In genomic region chr13:53193713-53194112, GRCm38 (mm10) we compare ENCODE assay signal across 12 mouse cellular contexts.
DNase-seq lines count a peak whose midpoint lies in the region; ATAC-seq lines count a peak whose summit lies in the region.
"Had no signal": no experiment of that assay in that cellular context is flagged by ENCODE, and none has a peak within 500 bp of the region (broad histone marks: within the 10 kb centered on the region; RNA-seq: fewer than 3 reads in every experiment).

No protein-coding gene starts in this region.

- H3K4me3 ChIP-seq in kidney, embryonic 15.5 days (replicated peaks), result no peak overlapping the region
- H3K4me3 ChIP-seq in embryonic facial prominence, embryonic 10.5 days, result no peak overlapping the region
- H3K4me3 ChIP-seq in heart, embryonic 16.5 days (ENCODE audit: low read length), result no peak overlapping the region
- no peak overlapping the region for H3K4me3 ChIP-seq in stomach, embryonic 14.5 days (ENCODE audit: low read depth, low read length)
- H3K4me3 ChIP-seq in midbrain, embryonic 13.5 days (replicated peaks), result no peak overlapping the region
- H3K4me3 ChIP-seq: liver, embryonic 13.5 days had no signal

- WGBS in kidney, embryonic 15.5 days, result 23% methylated on average over 6 of the region's 6 CpGs
- WGBS in embryonic facial prominence, embryonic 10.5 days, result 56% methylated on average over 6 of the region's 6 CpGs
- WGBS in heart, embryonic 16.5 days, result 32% methylated on average over 6 of the region's 6 CpGs
- WGBS in stomach, embryonic 14.5 days, result 28% methylated on average over 6 of the region's 6 CpGs
- 85% methylated on average over 6 of the region's 6 CpGs for whole genome bisulfite sequencing in midbrain, embryonic 13.5 days

- H3K27me3 ChIP-seq in kidney, embryonic 15.5 days, result peaks cover 4% of the 10 kb centered on the region; the same call in 1 of the 2 replicates
- no peaks in the 10 kb centered on the region for H3K27me3 ChIP-seq in embryonic facial prominence, embryonic 10.5 days (replicated peaks; ENCODE audit: low read depth, poor library complexity, severe bottlenecking)
- H3K27me3 ChIP-seq in heart, embryonic 16.5 days (ENCODE audit: control insufficient read depth, insufficient read depth, low read length), result no peaks in the 10 kb centered on the region
- H3K27me3 ChIP-seq in stomach, embryonic 14.5 days (ENCODE audit: control insufficient read depth, insufficient read depth, low read length), result no peaks in the 10 kb centered on the region
- H3K27me3 ChIP-seq in midbrain, embryonic 13.5 days, result 0 out of 2 replicates have a peak, but pooled peaks cover 4% of the 10 kb centered on the region
- H3K27me3 ChIP-seq: liver, embryonic 13.5 days had no signal

- H3K27ac ChIP-seq in kidney, embryonic 15.5 days, result peak overlapping the region; percentile 3
- H3K27ac ChIP-seq in embryonic facial prominence, embryonic 10.5 days (replicated peaks), result peak overlapping the region; percentile 22
- 0 out of 2 replicates have a peak overlapping the region, but pooled peaks have one; percentile 16 for H3K27ac ChIP-seq in heart, embryonic 16.5 days (ENCODE audit: low read length)
- H3K27ac ChIP-seq in stomach, embryonic 14.5 days (ENCODE audit: low read length), result peak overlapping the region; percentile 33; the same call in 1 of the 2 replicates
- no peak overlapping the region for H3K27ac ChIP-seq in midbrain, embryonic 13.5 days
- H3K27ac ChIP-seq: liver, embryonic 13.5 days had no signal

- no peak overlapping the region for H3K9ac ChIP-seq in kidney, embryonic 15.5 days
- no peak overlapping the region for H3K9ac ChIP-seq in heart, embryonic 16.5 days (ENCODE audit: low read length)
- no peak overlapping the region for H3K9ac ChIP-seq in stomach, embryonic 14.5 days (replicated peaks; ENCODE audit: low read depth, low read length)
- no peak overlapping the region for H3K9ac ChIP-seq in midbrain, embryonic 13.5 days (replicated peaks)
- H3K9ac ChIP-seq: forebrain, postnatal 0 days; liver, embryonic 13.5 days had no signal

- ATAC-seq in kidney, embryonic 15.5 days (replicated peaks; ENCODE audit: low FRiP score), result no peak
- 0 out of 2 replicates have a peak, but pooled peaks have one; percentile 1 for ATAC-seq in heart, embryonic 16.5 days (replicated peaks; ENCODE audit: extremely low read depth, insufficient read depth, low FRiP score)
- no peak; the same call in 1 of the 2 replicates for ATAC-seq in stomach, embryonic 14.5 days (ENCODE audit: insufficient number of reproducible peaks, insufficient read depth, low FRiP score, low read depth)
- ATAC-seq in midbrain, embryonic 13.5 days, result no peak
- no peak for ATAC-seq in frontal cortex, adult (ENCODE audit: low TSS enrichment)
- ATAC-seq: forebrain, postnatal 0 days; inflammation-experienced regulatory T-cells, adult 6 months had no signal

- H3K9me3 ChIP-seq in kidney, embryonic 15.5 days (replicated peaks), result no peaks in the 10 kb centered on the region
- no peaks in the 10 kb centered on the region for H3K9me3 ChIP-seq in embryonic facial prominence, embryonic 10.5 days
- H3K9me3 ChIP-seq in heart, embryonic 16.5 days (replicated peaks; ENCODE audit: control insufficient read depth, low read length), result no peaks in the 10 kb centered on the region
- no peaks in the 10 kb centered on the region for H3K9me3 ChIP-seq in stomach, embryonic 14.5 days (ENCODE audit: control insufficient read depth, low read depth, low read length)
- no peaks in the 10 kb centered on the region for H3K9me3 ChIP-seq in midbrain, embryonic 13.5 days
- H3K9me3 ChIP-seq: liver, embryonic 13.5 days had no signal

- H3K36me3 ChIP-seq in kidney, embryonic 15.5 days, result no peaks in the 10 kb centered on the region
- no peaks in the 10 kb centered on the region for H3K36me3 ChIP-seq in embryonic facial prominence, embryonic 10.5 days (replicated peaks)
- H3K36me3 ChIP-seq in heart, embryonic 16.5 days (ENCODE audit: control insufficient read depth, insufficient read depth), result no peaks in the 10 kb centered on the region
- H3K36me3 ChIP-seq in stomach, embryonic 14.5 days (ENCODE audit: control insufficient read depth, insufficient read depth, low read length), result no peaks in the 10 kb centered on the region
- no peaks in the 10 kb centered on the region for H3K36me3 ChIP-seq in midbrain, embryonic 13.5 days
- H3K36me3 ChIP-seq: liver, embryonic 13.5 days had no signal

- H3K4me2 ChIP-seq in kidney, embryonic 15.5 days, result no peak overlapping the region
- H3K4me2 ChIP-seq in heart, embryonic 16.5 days (ENCODE audit: low read depth, low read length), result no peak overlapping the region
- H3K4me2 ChIP-seq in stomach, embryonic 14.5 days (replicated peaks; ENCODE audit: low read depth, low read length), result no peak overlapping the region
- H3K4me2 ChIP-seq in midbrain, embryonic 13.5 days (replicated peaks), result no peak overlapping the region
- H3K4me2 ChIP-seq: liver, embryonic 13.5 days had no signal

- DNase-seq in kidney, postnatal 10 days, result no peak
- DNase-seq in embryonic facial prominence, embryonic 10.5 days (ENCODE audit: low spot score), result no peak
- DNase-seq: cerebellum, adult 8-10 months; forebrain, postnatal 0 days; liver, embryonic 13.5 days; lung, postnatal 4 days had no signal

- peaks cover 59% of the 10 kb centered on the region for H3K4me1 ChIP-seq in kidney, embryonic 15.5 days
- H3K4me1 ChIP-seq in embryonic facial prominence, embryonic 10.5 days, result peaks cover 91% of the 10 kb centered on the region
- peaks cover 15% of the 10 kb centered on the region for H3K4me1 ChIP-seq in heart, embryonic 16.5 days (ENCODE audit: control insufficient read depth, insufficient read depth, low read length)
- peaks cover 50% of the 10 kb centered on the region for H3K4me1 ChIP-seq in stomach, embryonic 14.5 days (ENCODE audit: control insufficient read depth, insufficient read depth, low read length)
- H3K4me1 ChIP-seq in midbrain, embryonic 13.5 days (replicated peaks), result no peaks in the 10 kb centered on the region
- H3K4me1 ChIP-seq: liver, embryonic 13.5 days had no signal
